Mouse (Mus musculus): ENCODE data around the gene Fam222a. TPM values are rescaled to one million over a fixed set of nuclear protein-coding genes. Genes with fewer than 3 reads are reported as not detected.

Fam222a gene
- total RNA-seq (2022) = 10 to 100 TPM in 3 of 4 experiments, 1 to 10 TPM in 1; 8.6 to 12.8 (median 11.6) TPM

- no peak for DNase-seq (ENCODE audit: low spot score in 2 of 2)
Observed at GRCm38 (mm10) chr5:114567565-114568197, at the start of gene Fam222a. Gene Fam222a, plus strand, starts transcription at chr5:114568016.

GRCm38 (mm10) chr5:114528355-114528754 lies 39.5 kb upstream of the Fam222a start:
- no peak for DNase-seq (ENCODE audit: low spot score in 2 of 2)

GRCm38 (mm10) chr5:114530337-114530736 lies 37.5 kb upstream of the Fam222a start:
- no peak for DNase-seq (ENCODE audit: low spot score in 2 of 2)

- DNase-seq (ENCODE audit: low spot score in 2 of 2) = no peak
Observed at GRCm38 (mm10) chr5:114532055-114532454, 35.8 kb upstream of the Fam222a start.

- DNase-seq (ENCODE audit: low spot score in 2 of 2) = peak in 1 of 2 experiments; percentile 13
Observed at GRCm38 (mm10) chr5:114537308-114538020, 30.4 kb upstream of the Fam222a start.

- DNase-seq (ENCODE audit: low spot score in 2 of 2) = no peak
Observed at GRCm38 (mm10) chr5:114538021-114538405, 29.8 kb upstream of the Fam222a start.

- DNase-seq (ENCODE audit: low spot score in 2 of 2) = no peak
Observed at GRCm38 (mm10) chr5:114538752-114539151, 29.1 kb upstream of the Fam222a start.

GRCm38 (mm10) chr5:114539766-114540165 lies 28.1 kb upstream of the Fam222a start:
- no peak for DNase-seq (ENCODE audit: low spot score in 2 of 2)

- no peak for DNase-seq (ENCODE audit: low spot score in 2 of 2)
Observed at GRCm38 (mm10) chr5:114541656-114542445, 26.0 kb upstream of the Fam222a start.

GRCm38 (mm10) chr5:114543656-114544055 lies 24.2 kb upstream of the Fam222a start:
- no peak for DNase-seq (ENCODE audit: low spot score in 2 of 2)

GRCm38 (mm10) chr5:114544205-114544604 lies 23.6 kb upstream of the Fam222a start:
- DNase-seq (ENCODE audit: low spot score in 2 of 2) = no peak

- no peak for DNase-seq (ENCODE audit: low spot score in 2 of 2)
Observed at GRCm38 (mm10) chr5:114545076-114545475, 22.7 kb upstream of the Fam222a start.

GRCm38 (mm10) chr5:114548976-114549375 lies 18.8 kb upstream of the Fam222a start:
- no peak for DNase-seq (ENCODE audit: low spot score in 2 of 2)

- no peak for DNase-seq (ENCODE audit: low spot score in 2 of 2)
Observed at GRCm38 (mm10) chr5:114549770-114550169, 18.0 kb upstream of the Fam222a start.

GRCm38 (mm10) chr5:114550431-114550830 lies 17.4 kb upstream of the Fam222a start:
- no peak for DNase-seq (ENCODE audit: low spot score in 2 of 2)

- no peak for DNase-seq (ENCODE audit: low spot score in 2 of 2)
Observed at GRCm38 (mm10) chr5:114550886-114551492, 16.8 kb upstream of the Fam222a start.

- DNase-seq (ENCODE audit: low spot score in 2 of 2) = no peak
Observed at GRCm38 (mm10) chr5:114552507-114553208, 15.2 kb upstream of the Fam222a start.

GRCm38 (mm10) chr5:114553706-114554105 lies 14.1 kb upstream of the Fam222a start:
- DNase-seq (ENCODE audit: low spot score in 2 of 2) = no peak

- no peak for DNase-seq (ENCODE audit: low spot score in 2 of 2)
Observed at GRCm38 (mm10) chr5:114555424-114555823, 12.4 kb upstream of the Fam222a start.

GRCm38 (mm10) chr5:114556109-114556508 lies 11.7 kb upstream of the Fam222a start:
- no peak for DNase-seq (ENCODE audit: low spot score in 2 of 2)

Measured in left cerebral cortex, adult 8-10 months (tissue).